Mouse (Mus musculus): ENCODE measurements around the gene Hoxb7.

The Hoxb7 gene

GRCm38 (mm10) chr11:96315344-96315681 lies 28.9 kb downstream of the Hoxb7 start:
- DNase-seq (ENCODE audit: low read depth, low spot score): no peak

- no peak for DNase-seq (ENCODE audit: low read depth, low spot score)
Observed at GRCm38 (mm10) chr11:96316696-96317607, 30.5 kb downstream of the Hoxb7 start.

- peak; percentile 31 for DNase-seq (ENCODE audit: low read depth, low spot score)
Observed at GRCm38 (mm10) chr11:96317608-96318367, 31.4 kb downstream of the Hoxb7 start, which contains the start of gene Hoxb4. Hoxb4 (plus strand) TSS chr11:96318267.

- DNase-seq (ENCODE audit: low read depth, low spot score): peak; percentile 76
Observed at GRCm38 (mm10) chr11:96318368-96319070, 32.1 kb downstream of the Hoxb7 start.

- DNase-seq (ENCODE audit: low read depth, low spot score): peak; percentile 42
Observed at GRCm38 (mm10) chr11:96319071-96319902, 32.9 kb downstream of the Hoxb7 start.

GRCm38 (mm10) chr11:96319910-96320309 lies 33.5 kb downstream of the Hoxb7 start:
- no peak for DNase-seq (ENCODE audit: low read depth, low spot score)

- DNase-seq (ENCODE audit: low read depth, low spot score): no peak
Observed at GRCm38 (mm10) chr11:96320688-96321087, 34.3 kb downstream of the Hoxb7 start.

- DNase-seq (ENCODE audit: low read depth, low spot score): no peak
Observed at GRCm38 (mm10) chr11:96321846-96322245, 35.4 kb downstream of the Hoxb7 start.

- no peak for DNase-seq (ENCODE audit: low read depth, low spot score)
Observed at GRCm38 (mm10) chr11:96322738-96323137, 36.3 kb downstream of the Hoxb7 start.

- DNase-seq (ENCODE audit: low read depth, low spot score): no peak
Observed at GRCm38 (mm10) chr11:96323154-96323553, 36.7 kb downstream of the Hoxb7 start, which contains the start of gene Hoxb3. Hoxb3 (plus strand) TSS chr11:96323326.

- DNase-seq (ENCODE audit: low read depth, low spot score): no peak
Observed at GRCm38 (mm10) chr11:96324125-96324524, 37.7 kb downstream of the Hoxb7 start.

GRCm38 (mm10) chr11:96324965-96325364 lies 38.5 kb downstream of the Hoxb7 start:
- no peak for DNase-seq (ENCODE audit: low read depth, low spot score)

- no peak for DNase-seq (ENCODE audit: low read depth, low spot score)
Observed at GRCm38 (mm10) chr11:96325747-96326212, 39.4 kb downstream of the Hoxb7 start.

- no peak for DNase-seq (ENCODE audit: low read depth, low spot score)
Observed at GRCm38 (mm10) chr11:96326705-96327104, 40.3 kb downstream of the Hoxb7 start.

- no peak for DNase-seq (ENCODE audit: low read depth, low spot score)
Observed at GRCm38 (mm10) chr11:96327122-96327521, 40.7 kb downstream of the Hoxb7 start.

- no peak for DNase-seq (ENCODE audit: low read depth, low spot score)
Observed at GRCm38 (mm10) chr11:96327750-96328149, 41.3 kb downstream of the Hoxb7 start.

GRCm38 (mm10) chr11:96328605-96329004 lies 42.2 kb downstream of the Hoxb7 start:
- no peak for DNase-seq (ENCODE audit: low read depth, low spot score)

- no peak for DNase-seq (ENCODE audit: low read depth, low spot score)
Observed at GRCm38 (mm10) chr11:96332105-96332504, 45.7 kb downstream of the Hoxb7 start.

GRCm38 (mm10) chr11:96332618-96333032 lies 46.2 kb downstream of the Hoxb7 start:
- no peak for DNase-seq (ENCODE audit: low read depth, low spot score)

GRCm38 (mm10) chr11:96333241-96334001 lies 47.0 kb downstream of the Hoxb7 start:
- no peak for DNase-seq (ENCODE audit: low read depth, low spot score)
